Mouse (Mus musculus) CH12F3 (cell line): ENCODE data around the gene Pigl.

Experiments used
- in situ Hi-C: fragments of 300-500 bp; cut with MboI; formaldehyde crosslinking; loops from 2 replicates; pipeline ENCODE4 v1.14.3; 2020; ENCODE audit warnings: low sequenced_read_pairs

Pigl gene

DNA sequence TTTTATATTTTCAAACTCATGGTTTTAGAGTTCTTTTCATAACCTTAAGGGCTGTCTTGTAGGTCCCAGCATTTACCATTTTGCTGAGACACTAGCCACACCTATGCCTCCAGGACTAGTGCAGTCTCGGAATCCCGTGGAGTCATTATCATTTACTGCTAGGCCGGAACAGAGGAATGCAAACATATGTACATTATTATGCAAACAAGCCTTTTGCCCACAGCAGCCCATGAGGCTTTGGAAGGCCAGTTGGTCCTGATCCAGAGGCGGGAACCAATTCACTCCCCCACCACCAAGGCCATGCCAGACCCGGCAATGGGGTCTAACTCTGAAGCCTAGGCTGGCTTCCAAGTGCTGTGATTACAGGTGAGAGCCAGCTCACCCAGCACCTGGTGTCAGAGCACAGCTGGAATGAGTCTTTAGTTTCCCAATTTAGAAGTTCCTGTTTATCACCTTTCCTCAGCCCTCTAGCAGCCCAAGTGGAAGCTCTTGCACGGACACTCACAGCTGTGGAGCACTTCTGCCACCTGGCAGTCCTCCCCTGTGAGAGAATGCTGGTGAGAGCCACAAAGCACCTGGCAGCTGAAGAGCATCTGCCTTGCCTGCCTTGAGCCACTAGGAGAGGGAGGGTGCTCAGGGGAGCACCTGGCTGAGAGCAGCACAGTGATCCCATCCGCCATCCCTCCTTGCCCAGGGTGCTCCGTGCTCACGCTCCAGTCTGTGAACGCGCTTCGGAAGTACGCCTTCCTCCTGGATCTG lies 53.4 kb downstream of the Pigl start:
- in situ Hi-C loops = no loop called here

- in situ Hi-C loops = no loop called here
These were observed 54.3 kb downstream of the Pigl start for GRCm38 (mm10) chr11:62512529-62513080.

DNA sequence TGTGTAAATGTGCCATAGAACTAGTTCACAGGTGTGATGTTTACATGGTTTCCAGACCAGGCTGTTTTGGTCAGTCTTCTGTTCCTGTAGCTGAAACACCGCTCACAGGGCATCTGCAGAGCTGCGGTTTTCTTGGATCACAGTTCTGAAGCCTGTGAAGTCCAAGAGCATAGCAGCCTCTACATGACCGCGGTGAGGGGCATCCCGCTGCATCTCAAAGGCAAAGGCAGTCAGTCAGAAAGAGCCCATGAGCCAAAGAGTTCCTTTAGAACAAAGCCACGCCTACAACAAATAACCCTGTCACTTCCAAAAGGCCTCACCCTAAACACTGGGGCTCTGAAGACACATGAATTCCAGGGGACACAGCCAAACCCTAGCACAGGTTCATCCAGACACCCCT lies 55.1 kb downstream of the Pigl start:
- in situ Hi-C loops = no loop called here

DNA sequence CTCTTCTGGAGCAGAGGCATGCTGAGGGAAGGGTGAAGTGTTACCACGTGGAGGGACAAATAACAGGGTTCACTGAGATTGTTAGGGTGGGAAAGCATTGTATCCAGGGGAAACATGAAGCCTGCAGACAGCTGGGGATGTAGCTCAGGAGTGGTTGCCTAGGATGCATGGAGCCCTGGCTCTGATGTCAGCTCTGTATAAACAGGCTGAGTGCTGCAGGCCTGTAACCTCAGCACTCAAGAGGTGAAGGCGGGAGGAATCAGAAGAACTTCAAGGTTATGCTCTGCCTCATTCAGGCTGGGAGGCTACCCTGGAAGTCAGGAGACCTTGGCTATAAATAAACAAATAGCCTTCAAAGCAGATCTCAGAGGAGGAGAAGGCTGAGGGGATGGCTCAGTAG lies 60.7 kb downstream of the Pigl start:
- in situ Hi-C loops = no loop called here

DNA sequence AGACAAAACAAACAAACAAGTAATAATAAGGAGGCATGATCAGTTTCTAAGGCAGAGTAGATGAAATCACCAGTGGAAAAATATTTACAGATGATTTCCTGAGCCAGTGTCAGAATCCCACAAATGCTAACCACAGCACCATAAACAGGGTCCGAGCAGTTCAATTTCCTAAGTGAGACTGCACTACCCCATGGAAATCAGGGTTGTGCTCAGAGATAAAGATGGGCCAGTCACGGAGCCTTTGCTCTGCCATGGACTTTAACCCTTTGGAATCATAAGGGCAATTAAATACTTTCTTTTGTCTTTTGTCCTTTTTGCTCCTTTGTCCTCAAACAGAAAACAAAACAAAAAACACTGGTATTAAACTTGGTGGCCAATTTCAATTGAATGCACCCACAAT lies 64.0 kb downstream of the Pigl start:
- in situ Hi-C loops = no loop called here

- in situ Hi-C loops = no loop called here
These were observed 78.8 kb downstream of the Pigl start for GRCm38 (mm10) chr11:62537089-62537488.

- in situ Hi-C loops = no loop called here
These were observed 79.3 kb downstream of the Pigl start for GRCm38 (mm10) chr11:62537590-62537989.

DNA sequence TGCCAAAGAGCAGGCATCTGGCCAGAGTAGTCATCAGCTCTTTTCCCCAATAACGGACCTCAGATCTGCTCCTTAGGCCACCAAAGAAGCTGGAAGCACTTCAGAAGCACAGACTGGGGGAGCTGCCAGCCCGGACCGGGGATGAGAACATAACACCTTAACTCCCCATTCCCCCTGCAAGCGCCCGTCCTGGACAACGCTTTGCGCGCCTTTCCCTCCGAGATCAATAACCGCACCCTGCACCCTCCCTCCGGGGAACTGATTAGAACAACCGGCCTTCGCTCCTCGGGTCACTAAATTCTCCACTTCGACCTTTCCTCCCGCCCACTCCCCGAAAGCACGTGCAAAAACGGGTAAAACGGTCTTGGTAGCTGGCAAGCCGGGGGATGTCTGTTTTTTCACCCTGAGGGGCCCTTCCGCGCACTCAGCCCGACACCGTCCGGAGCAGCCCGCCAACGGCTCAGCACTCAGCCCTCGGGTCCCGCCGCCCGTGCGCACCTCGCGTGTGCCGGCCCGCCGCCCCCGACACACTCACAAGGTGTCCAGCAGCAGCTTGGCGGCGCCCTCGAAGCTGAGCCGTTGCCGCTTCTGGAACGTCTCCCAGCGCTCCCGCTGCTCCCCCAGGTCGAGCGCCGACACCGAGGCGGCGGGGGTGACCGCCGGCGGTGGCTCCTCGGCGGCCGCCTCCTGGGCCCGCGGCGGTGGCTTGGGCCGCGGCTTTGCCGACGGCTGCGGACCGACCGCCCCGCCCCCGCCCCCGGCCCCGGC lies 80.2 kb downstream of the Pigl start:
- in situ Hi-C loops = no loop called here

- in situ Hi-C loops = no loop called here
These were observed 81.0 kb downstream of the Pigl start, which contains the start of gene Cenpv for GRCm38 (mm10) chr11:62539089-62539890. TSS of gene Cenpv (minus strand) at chr11:62539261.

DNA sequence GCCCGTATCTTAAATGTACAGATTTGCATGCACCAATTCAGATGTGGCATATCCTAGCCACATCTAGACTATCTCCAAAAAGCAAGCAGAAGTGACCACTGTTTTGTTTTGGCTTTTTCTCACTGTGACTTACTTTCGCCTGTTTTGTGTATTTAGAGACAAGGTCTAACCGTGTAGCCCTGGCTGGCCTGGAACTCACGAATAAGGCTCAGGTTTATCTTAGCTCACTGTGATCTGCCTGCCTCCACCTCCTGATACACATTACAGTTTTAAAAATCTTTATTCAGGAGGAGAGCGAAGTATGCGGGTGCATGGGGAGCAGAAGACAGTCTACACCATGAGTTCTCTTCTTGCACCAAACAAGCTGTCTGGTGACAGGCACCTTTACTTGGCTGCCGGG lies 81.9 kb downstream of the Pigl start:
- in situ Hi-C loops = no loop called here

- in situ Hi-C loops = no loop called here
These were observed 82.7 kb downstream of the Pigl start for GRCm38 (mm10) chr11:62540969-62541368.

GRCm38 (mm10) chr11:62541581-62541980 lies 83.3 kb downstream of the Pigl start:
- in situ Hi-C loops = no loop called here

DNA sequence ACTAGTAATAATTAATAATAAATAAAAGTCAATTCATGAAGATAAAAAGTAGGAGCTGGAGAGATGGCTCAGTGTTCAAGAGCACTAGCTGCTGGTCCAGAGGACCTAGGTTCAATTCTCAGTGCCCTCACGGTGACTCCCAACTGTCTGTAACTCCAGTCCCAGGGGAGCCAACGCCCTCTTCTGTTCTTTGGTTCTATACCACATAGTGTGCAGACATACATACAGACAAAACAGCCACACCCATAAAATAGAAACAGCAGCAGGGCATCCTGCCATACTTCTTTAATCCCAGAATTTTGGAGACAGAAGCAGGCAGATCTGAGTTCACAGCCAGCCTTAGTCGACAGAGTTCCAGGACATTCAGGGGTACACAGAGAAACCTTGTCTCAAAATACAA lies 85.7 kb downstream of the Pigl start:
- in situ Hi-C loops = no loop called here

DNA sequence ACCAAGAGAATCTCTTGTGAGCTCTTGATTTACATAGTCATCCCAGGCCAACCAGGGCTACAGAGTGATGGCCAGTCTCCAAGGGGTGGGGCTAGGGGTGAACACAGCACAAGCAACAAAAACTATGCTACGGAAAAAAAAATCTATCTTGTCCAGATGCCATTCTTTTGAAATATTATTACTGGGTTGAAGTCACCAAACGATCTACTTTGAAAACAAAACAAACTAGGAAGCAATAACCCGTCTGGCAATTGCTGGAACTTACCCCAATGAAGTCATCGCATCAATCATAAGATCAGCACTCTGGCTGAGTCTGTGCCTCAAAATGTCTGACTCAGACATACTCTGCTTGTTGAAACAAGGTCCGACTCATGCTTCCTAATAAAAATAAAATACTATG lies 91.5 kb downstream of the Pigl start:
- in situ Hi-C loops = no loop called here

DNA sequence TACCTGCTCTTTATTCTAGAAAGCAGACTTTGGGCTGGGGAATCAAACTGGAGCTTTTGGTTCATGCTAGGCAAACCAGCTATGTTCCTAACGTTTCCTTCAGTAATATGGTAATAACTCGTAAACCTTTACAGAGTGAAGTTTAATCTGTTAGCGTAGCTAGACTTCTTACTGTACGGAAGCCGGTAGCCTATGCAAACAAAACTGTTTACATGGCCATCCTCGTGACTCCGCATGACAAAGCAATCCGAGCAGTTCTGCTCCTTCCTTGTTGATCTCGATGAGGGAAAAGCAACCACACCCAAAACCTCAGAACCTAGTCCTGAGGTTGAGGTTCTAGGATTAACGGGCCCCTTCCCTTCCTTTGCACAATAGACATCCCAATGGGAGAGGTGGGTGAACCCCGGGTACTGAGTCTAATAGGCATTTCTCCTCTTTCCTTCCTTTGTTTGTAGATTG lies 92.0 kb downstream of the Pigl start:
- in situ Hi-C loops = no loop called here

- in situ Hi-C loops = no loop called here
These were observed 92.5 kb downstream of the Pigl start, which contains the start of gene Ubb for GRCm38 (mm10) chr11:62550727-62551225. TSS of gene Ubb (plus strand) at chr11:62551171.

DNA sequence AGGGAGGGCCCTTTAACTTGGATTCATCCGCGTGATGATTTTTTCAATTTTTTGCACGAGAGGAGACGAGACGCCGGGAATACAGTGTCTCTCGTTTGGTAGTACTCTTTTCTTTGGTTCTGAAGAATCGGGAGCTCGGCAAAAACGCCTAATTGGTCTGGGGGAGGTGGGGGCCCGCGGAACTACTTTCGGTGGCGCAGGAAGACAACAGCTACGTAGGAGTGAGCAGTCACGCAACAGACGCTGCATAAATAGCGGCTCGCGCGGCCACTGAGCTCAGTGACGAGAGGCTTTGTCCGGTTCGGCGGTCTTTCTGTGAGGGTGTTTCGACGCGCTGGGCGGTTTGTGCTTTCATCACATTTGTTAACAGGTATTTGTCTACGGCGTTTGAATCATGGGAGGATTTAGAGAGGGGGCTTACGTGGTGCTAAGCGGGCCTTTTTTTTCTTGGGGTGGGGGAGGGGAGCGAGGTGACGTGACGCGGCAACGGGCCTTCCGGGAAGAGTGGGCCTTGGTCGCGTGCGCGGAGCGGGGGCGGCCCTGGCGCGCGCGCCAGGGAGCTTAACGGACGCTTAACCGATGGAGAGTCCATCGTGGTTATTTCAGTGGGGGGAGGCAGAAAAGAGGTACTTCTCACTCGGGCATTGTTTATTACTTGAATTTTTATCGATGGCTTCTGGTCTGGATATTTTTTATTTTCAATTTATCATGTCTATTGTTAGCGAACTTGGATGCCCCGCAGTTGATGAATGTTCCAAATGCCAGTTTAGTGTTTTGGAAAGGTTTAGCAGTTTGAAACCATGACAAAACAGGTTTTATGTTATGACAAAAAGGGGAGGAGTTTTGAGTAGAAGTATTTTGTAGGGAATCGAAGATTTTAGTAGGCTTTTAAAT lies 93.2 kb downstream of the Pigl start:
- in situ Hi-C loops = no loop called here

- in situ Hi-C loops = no loop called here
These were observed 94.9 kb downstream of the Pigl start for GRCm38 (mm10) chr11:62553186-62553585.

- in situ Hi-C loops = no loop called here
These were observed 95.4 kb downstream of the Pigl start for GRCm38 (mm10) chr11:62553633-62554032.
